Mouse (Mus musculus): Measurements from ENCODE around the gene Cacna2d4.
"Not testable (repeated sequence)": the region's sequence is repeated elsewhere in the genome, so short reads cannot be mapped to it uniquely, and the experiment has no call there.

Gene Cacna2d4

DNA sequence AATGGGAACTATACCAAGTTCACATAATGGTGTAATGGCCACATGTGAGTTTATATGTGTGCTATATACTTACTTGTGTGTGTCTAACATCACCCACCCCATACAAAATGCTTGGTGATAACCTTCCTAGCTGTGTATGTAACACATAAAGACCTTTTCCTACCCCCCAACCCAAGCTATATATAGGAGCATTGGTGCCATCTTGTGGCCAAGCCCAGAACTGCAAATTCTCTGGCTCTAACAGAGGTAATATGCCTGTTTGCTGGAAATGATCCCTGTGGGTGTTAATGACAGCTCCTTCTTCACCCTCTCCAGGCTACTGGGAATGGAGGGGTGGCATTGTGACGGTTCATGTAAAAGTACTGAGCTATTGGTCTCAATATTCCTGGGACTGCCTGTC, 111.9 kb downstream of the Cacna2d4 start:
- peak; percentile 84 for DNase-seq

DNA sequence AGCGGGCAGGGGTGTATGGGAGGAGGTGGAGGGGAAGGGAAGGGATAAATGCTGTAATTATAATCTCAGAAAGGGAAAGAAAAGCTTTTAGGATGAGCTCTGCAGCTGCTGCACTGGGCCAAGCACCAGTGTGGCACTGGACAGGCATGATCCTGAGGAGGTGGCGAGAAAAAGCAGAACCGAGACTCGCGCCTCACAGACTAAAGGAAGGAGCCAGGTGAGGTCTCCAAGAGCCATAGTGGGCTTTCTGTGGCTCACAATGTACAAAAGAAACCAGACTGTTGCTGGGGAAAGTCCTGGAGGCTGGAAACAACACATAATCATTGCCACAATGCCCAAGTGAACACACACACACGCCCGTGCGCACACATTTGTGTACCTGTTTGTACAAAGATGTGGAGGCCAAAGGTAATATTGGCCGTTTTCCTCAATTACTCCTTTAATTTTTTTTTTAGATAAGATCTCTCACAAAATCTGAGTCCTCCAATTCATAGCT, 114.4 kb downstream of the Cacna2d4 start:
- DNase-seq: no peak

DNA sequence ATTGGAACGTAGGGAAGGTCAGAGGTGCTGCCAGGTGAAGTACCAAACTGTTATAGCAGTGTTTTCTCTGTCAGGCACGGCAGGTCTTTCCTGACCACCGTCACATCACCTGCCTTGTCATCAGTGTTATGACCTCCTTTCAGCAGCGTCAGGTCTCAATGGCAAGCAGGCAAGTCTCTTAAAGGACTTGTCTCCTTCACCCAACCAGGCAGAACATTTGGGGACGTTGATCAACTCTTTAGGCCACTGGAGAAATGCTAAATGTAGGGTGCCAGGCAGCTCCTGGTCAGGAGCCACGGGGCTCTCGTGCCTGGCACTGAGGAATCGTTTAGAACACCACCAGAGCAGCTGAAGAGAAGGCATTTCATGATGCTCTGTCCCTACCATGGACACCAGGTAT, 115.3 kb downstream of the Cacna2d4 start:
- DNase-seq: no peak

DNA sequence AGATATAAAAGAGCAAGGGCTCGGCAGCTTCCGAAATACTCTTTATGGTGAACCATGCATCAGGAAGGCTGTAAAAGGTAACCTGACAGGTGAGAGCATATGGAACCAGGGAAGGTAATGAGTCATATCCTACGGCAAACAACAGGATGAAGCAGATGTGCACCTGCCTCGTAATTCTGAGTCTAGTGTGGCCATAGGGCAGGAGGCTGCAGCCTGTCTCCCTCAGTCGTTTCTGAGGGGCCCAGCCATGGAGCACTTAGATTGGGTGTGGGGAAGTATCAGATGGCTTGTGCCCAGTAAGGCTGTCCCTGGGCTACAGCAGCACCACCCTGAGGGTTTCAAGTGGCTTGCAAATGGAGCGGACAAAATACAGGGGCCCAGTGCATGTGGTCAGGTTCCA, 116.2 kb downstream of the Cacna2d4 start:
- no peak for DNase-seq

DNA sequence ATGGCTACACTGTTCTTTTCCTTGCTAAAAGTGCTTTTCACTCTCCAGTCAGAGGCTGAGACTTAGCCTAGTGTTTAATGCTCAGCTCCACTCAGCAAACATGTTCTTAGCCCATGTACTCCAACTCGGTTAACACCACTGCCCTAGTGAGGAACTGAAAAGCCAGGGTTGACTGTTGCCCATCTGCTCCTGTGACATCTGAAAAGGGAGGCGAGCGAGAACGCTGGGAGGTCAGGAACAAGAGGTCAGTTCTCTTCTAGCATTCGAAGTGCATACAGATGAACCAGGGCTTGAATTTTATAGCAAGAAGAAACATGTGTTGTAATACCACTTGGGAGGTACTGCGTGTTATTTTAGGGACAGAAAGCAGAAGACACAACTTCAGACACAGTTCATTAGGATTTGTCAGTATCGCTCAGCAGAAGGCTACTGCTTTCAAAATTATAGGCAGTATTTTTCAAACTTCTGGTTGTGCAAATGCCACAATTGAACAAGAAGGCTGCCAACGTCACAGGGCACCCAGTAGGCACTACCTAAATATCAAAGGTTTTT, 121.8 kb downstream of the Cacna2d4 start:
- DNase-seq: peak; percentile 18

DNA sequence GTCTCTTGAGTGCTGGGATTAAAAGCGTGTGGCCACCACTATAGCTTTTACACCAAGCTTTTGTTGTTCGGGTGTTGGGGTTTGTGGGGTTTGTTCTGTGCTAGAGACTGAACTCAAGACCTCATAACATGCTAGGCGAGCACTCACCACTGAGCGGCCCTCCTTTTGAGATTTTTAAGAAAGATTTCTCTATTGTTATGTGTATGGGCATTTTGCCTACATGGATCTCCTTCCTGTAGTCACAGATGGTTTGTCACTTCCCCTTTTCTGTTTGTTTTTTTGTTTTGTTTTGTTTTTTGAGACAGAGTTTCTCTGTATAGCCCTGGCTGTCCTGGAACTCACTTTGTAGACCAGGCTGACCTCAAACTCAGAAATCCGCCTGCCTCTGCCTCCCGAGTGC, 123.9 kb downstream of the Cacna2d4 start:
- not testable (repeated sequence) for DNase-seq

DNA sequence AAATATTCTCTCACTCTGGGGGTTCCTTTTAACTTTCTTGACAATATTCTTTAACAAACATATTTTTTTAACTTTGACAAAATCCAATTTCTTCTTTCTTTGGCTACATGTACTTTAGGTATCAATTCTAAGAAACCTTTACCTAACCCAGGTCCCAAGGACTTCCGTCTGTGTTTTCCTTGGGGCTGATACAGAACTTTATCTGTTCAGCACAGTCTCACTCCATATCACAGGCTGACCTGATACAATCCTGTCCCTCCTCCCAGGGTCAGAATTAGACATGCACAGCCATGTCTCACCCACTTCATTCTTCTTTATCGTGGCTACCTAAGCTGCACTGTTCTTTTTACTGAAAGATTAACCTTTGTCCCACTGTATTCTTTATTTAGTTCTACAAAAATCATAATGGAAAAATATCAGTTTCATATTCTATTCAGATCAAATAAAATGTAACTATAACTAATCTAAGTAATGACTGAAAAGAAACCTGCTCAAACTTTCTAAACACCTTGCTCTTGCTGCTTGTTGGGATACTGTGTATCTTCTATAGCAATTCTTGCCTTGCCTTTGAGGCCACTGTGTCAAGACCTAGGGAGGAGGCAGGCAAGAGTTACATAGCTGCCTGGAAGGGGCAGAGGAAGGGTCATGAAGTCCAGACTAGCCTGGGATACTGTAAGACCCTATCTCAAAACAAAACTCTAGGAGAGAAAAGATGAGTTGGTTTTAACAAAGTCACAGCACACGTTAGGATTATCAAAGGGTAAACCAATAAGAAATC, 124.8 kb downstream of the Cacna2d4 start:
- no peak for DNase-seq

DNA sequence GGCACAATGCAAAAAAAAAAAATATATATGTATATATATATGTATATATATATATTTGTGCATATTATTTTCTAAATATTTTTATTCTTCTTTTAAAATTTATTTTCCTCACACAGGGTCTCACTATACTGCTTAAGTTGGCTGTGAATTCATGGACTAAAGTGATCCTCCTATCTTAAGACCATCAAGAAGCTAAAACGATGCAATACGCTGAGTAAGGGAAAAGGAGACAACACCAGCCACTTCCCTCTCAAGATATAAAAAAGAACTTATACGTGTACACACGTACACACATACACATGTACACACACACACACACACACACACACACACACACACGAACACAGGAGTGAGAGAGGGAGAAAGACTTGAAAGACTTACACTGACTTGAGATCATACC, 127.3 kb downstream of the Cacna2d4 start:
- DNase-seq: no peak

DNA sequence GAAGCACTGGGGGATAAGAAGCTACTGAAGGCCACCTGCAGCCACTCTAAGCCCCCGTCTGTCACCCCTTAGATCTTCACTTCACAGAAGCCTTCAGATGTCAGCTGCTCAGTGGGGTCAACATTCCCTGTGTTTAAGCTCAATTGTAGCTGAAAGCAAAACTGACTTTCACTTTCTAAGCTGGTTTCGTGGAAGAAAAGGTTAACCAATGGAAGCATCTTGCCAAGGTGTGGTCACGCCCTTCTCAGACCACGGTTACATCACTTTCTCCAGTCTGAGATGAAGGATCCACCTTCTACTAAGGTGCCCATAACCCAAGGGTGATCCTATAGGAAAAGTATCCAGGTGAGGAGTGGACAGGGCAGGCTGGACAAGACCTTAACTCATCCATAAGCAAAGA, 130.5 kb downstream of the Cacna2d4 start:
- not testable (repeated sequence) for DNase-seq

DNA sequence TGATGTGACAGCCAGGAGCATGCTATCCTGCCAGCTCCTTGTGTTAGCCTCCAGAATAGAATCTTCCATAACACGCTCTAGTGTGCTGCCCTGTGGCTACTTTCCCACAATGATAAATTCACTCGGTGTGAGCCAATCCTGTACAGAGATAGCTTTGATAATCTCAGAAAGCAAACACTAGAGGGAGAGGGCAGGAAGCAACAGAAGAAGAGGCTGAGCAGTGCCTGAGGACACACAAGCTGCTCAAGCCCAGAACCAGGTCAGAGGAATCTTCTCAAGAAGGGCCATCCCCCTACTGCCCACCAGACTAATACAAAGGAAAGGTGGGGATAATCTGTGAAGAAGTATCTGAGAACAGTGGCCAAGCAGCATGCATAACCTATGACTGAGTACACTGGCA, 131.1 kb downstream of the Cacna2d4 start:
- no peak for DNase-seq

DNA sequence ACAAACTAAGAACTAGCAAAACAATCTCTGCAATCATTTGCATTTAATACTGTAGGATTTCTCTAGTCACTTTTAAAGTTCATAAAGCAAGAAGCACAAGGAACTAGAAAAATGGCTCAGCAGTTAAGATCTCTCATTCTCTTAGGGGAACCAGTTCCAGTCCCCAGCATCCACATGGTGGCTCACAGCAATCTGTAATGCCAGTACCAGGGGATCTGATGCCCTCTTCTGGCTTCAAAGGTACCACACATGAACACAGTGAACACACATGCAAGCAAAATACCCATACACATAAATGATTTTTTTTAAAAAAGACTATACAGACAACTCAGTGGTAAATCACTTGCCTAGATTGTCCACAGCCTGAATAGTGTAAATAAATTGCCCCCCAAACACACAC, 135.3 kb downstream of the Cacna2d4 start:
- no peak for DNase-seq

DNA sequence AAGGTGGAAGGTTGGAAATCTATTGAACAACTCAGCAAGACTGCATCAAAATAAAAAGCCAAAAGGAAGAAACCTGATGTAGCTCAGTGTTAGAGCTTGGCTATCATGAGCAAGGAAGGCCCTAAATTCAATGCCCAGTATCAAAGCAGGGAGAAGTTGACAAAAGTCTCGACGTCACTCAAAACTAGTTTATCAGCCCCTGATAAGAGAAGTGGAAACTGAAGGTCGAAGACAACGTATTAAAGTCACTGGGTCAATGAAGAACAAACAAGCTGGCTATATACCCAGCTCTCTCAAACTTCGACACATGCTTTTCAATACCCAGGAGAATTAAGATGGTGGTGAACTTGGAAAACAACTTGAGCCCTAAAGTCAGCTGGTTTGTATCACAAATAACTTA, 135.9 kb downstream of the Cacna2d4 start:
- DNase-seq: no peak

DNA sequence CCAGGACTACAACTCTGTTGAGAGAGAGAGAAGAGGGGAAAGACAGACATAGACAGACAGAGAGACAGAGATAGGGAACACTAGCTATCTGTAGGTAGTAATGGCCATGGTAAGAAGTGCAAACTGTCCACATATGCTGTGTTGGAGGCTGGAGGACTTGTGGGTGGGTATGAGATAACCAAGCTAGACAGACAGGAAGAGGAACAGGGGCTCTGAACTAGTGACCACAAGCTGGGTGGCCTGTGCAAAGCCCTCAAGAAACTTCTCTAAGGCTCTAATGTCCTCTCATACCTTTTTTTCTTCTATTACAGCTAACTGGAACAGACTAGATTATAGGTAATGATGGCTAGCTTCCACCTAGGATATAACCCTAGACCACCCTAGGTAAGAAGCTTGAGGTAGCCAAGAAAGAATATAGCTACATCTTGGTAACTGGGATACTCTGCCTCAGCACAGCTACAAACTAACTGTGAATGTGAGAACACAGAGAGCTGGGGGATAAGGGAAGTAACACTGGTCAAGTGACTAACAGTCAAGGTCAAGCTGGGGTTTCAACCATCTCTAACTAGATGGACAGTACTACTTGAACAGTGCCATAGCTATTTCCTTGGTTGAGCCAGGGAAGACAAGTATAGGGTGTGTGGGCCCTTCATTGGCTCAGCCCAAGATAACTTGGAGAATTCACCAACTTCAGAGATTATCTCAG, 136.8 kb downstream of the Cacna2d4 start:
- no peak for DNase-seq

DNA sequence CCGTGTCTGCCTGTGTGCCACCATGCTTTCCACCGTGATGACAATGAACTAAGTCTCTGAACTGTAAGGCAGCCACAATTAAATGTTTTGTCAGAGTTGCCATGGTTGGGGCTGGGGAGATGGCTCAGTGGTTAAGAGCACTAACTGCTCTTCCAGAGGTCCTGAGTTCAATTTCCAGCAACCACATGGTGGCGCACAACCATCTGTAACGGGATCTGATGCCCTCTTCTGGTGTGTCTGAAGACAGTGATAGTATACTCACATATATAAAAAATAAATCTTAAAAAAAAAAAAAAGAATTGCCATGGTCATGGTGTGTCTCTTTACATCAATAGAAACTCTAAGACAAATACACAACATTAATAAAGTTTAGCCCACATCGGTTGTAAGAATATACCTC, 138.7 kb downstream of the Cacna2d4 start:
- DNase-seq: no peak

DNA sequence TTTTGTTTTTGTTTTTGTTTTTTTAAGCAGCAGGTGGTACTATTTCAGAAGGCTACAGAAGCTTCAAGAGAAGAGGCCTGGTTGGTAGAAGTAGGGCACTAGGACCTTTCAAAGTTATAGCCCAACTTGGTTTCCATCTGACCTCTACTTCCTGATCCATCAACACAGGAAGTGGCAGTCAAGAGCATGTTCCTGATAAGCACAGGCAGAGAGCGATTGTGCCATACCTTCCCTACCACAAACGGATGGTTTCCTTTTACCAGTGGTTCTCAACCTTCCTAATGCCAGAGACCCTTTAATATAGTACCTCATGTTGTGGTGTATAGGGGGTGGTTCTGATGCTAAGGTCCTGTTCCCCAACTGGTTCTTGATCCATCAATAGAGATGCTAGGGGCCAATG, 141.3 kb downstream of the Cacna2d4 start:
- peak; percentile 18 for DNase-seq

DNA sequence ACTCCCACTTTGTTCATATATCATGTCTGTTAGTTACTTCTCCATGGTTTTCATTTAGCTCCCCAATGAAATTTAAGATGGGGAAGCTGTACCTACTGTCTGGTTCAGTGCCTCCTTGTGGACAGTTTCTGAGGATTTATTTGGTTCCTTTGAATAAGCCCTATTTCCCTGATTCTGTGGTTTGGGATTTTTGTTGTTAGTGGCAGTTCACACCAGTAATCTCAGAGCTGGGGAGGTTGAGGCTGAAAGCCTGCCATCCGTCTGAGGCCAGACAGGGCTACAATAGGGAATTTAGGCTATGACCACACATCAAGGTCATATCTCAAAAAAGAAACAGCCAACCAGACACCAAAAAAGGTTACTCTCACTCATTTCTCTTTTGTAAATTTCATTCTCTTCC, 142.3 kb downstream of the Cacna2d4 start:
- no peak for DNase-seq

DNA sequence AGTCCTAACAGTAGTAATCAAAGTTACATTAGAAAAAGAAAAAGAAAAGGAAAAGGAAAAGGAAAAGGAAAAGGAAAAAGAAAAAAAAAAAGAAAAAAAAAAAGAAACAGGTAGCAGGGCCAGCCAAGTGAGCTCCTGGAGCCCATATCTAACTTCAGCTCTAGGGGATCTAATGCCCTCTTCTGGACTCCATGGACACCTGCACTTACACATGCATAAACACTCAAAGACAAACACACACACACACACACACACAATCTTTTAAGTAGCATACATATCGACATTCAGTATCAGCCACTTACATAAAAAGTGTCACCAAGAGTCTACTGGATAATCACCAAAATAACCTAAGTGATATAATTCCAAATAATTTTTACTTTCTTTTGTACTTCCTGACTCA, 149.3 kb downstream of the Cacna2d4 start:
- no peak for DNase-seq

DNA sequence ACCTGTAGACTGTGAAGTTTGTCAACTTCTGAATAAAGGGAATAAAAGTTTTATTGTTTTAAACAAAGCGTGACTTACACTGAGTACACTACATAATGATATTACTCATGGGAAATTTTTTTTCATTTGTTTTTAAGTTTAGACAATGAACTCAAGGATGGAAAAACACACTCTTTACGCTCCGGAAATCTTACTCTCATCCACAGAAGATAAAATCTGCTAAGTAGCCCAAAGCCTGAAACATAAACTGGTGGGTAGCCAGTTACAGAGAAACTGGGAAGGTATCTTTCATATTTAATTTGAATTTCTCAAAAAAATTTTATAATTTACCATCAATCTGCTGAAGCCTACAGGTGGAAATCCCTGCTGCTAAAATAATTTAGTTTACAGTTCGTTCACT, 150.1 kb downstream of the Cacna2d4 start:
- DNase-seq: no peak

DNA sequence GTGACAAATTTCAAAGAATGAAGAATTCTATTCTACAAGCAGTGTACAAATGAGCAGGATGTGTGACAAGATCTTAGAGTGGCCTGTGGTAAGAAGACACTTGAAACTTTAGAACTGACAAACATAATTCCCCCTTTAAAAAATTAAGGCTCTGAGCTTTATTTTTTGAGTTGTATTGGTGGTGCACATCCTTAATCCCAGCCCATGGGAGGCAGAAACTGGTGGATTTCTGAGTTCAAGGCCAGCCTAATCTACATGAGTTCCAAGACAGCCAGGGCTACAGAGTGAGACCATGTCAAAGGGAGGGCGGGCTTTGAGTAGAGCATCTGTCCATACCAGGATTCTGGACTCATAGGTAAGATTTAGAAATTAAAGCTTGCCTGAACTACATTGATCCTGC, 150.5 kb downstream of the Cacna2d4 start:
- no peak for DNase-seq

DNA sequence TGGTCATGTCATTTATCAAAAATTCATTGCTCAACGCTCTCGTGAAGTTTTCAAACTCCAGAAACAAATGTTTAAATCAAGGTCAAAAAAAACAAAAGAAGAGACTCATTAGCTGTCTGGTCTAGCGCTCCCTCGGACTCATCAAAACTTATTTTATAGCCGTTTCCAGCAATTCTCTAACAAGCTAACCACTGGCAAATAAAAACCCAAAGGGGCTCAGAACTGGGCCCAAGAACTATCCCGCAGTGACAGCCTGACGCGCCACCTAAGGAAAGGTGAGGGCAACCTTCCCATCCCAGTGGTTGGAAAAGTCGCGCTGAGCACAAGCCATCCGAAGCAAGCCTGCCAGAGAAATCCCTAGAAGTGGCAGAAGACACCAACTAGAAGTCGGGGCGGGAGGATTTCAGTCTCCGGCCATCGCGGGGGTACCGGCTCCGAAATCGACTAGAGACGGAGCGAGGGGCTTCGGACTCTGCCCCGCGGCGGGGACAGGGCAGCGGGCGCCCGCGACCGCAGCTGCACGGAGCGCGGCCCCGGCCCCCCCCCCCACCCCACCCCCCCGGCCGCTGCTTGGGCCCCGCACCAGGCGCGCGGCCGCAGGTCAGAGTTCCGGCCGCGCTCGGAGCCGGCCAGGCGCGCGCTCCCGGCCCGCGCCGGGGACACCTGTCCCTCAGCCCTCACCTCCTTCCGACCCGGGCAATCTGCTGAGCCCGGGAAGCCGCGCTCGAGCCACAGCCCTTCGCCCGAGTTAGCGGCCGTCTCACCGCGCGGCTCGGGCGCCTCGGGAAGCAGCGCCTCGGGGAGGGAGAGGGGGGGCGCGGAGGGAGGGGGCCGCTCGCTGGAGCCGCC, 151.7 kb downstream of the Cacna2d4 start:
- DNase-seq: peak; percentile 43

DNA sequence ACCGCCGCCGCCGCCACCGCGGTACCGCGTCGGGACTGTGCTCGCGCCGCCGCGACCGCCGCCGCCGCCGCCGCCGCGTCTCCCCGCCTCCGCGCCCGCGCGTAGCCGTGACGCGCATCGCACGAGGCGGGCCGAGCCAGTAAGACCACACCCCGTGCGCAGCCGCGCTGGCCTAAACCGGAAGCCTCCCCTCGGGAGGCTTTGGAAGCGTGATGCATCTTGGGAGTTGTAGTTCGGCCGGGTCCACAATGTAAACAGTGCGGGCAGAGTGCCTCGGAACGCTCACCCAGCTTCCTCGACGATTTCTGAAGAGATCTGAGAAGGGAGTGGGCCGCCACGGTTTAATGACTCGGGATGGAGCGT, 152.3 kb downstream of the Cacna2d4 start:
- peak; percentile 97 for DNase-seq

DNA sequence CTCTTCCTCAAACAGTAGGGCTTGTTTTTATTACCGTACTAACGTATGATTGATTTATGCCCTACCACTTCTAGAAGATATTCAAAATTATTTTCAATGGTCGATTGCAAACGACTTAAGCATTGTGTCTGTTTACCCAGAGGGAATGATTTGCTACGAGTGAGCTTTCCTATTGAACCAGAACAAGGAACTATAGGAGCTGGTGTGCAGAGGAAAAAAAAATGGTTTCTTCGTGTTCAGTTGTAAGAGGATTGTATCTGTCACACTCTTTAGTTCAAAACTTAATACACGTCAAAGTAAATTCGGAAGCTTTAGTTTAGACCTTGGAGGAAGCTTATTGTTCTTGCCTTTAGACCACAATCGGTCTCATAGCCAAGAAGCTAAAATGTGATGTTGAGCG, 152.8 kb downstream of the Cacna2d4 start:
- DNase-seq: no peak

DNA sequence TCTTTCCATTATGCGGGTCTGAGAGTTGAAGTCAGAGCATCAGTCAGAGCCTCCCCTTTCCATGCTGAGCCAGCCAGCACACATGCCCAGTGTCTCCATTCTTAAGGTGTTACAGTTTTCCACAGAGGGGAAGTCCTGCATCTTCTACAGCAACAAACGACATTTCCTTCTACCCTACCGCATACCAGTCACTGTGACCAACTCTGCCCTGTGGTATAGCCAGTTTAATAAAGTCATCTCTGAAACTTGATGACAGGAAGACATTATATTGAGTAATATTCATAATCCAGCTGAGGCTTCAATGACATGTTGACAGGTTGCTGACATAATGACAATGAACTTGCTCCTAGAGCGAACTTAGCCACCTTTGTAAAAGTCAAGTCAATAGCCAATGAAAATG, 154.4 kb downstream of the Cacna2d4 start:
- no peak for DNase-seq

Data from lung, postnatal 10 days (tissue).